Mouse (Mus musculus) Muller cell, postnatal 12 days (primary cell): ENCODE results near the gene Gal3st1.
"Not testable (repeated sequence)": the region's sequence is repeated elsewhere in the genome, so short reads cannot be mapped to it uniquely, and the experiment has no call there.

Experiments
- DNase-seq: peaks from one replicate; pipeline ENCODE4 v3.0.0-alpha.2; 2015; ENCODE audit errors: inconsistent ontology term

Gene Gal3st1

GRCm38 (mm10) chr11:3982275-3983209 is 894 bp upstream of the Gal3st1 start:
- DNase-seq = peak; percentile 53

- no peak for DNase-seq
Observed at GRCm38 (mm10) chr11:3983863-3984745, 668 bp downstream of the Gal3st1 start.

DNA sequence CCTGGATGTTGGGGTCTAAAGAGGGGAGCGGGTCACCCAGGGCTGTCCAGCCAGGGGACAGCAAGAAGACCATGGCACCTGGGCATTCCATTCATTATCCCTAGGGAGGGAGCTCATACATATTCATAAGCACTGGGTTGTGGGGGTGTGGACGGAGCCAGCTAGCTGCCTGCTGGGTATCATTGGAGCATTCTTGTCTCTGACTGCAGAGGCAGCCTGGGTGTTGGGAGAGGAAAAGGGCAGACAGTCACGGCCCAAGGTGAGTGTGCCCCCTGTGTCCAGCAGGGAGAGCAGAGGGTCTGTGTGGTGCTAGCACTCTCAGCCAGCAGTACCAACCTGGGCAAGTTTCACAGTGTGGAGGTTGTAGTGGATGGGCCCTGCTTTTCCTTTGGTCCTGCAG is 6.3 kb downstream of the Gal3st1 start:
- no peak for DNase-seq

GRCm38 (mm10) chr11:3993132-3993531 is 9.7 kb downstream of the Gal3st1 start:
- no peak for DNase-seq

- no peak for DNase-seq
Observed at GRCm38 (mm10) chr11:3993914-3994313, 10.5 kb downstream of the Gal3st1 start.

DNA sequence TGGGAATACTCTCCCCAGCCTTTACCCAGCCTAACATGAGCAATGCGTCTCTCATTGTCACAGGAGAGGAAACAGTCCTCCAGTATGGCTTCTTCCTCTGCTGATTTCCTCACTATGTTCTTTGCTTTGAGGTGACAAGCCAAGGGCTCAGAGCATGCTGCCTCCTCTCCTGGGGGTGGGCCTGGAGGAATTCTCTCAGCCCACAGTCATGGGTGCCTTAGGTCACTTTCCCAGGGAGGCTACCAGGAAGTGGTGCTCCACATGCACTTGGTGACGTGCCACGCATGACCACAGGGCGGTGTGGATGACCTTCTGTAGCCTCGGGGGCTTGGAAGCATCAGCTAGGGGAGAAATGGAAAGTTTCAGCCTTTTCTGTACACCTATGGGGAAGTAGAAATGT is 12.1 kb downstream of the Gal3st1 start:
- DNase-seq = no peak

GRCm38 (mm10) chr11:3996840-3997239 is 13.4 kb downstream of the Gal3st1 start:
- no peak for DNase-seq

DNA sequence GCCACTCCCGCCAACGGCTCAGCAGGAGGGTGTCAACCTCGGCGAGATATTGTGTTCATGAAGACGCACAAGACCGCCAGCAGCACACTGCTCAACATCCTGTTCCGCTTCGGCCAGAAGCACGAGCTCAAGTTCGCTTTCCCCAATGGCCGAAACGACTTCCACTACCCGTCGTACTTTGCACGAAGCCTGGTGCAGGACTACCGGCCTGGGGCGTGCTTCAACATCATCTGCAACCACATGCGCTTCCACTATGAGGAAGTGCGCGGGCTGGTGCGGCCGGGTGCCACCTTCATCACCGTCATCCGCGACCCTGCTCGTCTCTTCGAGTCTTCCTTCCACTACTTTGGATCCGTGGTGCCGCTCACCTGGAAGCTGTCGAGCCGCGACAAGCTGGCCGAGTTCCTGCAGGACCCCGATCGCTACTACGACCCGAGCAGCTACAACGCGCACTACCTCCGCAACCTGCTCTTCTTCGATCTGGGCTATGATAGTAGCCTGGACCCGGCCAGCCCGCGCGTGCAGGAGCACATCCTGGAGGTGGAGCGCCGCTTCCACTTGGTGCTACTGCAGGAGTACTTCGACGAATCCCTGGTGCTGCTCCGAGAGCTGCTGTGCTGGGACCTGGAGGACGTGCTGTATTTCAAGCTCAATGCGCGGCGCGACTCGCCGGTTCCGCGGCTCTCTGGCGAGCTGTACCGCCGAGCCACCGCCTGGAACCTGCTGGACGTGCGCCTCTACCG is 14.7 kb downstream of the Gal3st1 start:
- DNase-seq = no peak

- DNase-seq = no peak
Observed at GRCm38 (mm10) chr11:3999547-3999946, 16.1 kb downstream of the Gal3st1 start.

DNA sequence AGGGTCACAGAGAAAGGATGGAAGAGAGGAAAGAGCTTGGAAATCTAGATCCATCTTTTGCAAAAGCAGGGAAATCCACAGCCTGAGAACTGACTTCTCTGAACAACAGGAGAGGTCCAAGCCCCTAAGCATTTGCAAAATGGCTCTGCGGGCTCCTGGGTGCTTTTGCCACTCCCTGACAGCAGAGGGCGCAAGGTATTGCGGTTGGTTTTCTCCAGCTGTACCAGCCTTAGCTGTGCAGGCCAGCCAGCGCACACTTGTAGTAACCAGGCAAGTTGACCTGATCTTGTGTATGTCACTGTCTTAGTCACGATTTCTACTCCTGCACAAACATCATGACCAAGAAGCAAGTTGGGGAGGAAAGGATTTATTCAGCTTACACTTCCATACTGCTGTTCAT is 18.2 kb downstream of the Gal3st1 start:
- peak; percentile 11 for DNase-seq

DNA sequence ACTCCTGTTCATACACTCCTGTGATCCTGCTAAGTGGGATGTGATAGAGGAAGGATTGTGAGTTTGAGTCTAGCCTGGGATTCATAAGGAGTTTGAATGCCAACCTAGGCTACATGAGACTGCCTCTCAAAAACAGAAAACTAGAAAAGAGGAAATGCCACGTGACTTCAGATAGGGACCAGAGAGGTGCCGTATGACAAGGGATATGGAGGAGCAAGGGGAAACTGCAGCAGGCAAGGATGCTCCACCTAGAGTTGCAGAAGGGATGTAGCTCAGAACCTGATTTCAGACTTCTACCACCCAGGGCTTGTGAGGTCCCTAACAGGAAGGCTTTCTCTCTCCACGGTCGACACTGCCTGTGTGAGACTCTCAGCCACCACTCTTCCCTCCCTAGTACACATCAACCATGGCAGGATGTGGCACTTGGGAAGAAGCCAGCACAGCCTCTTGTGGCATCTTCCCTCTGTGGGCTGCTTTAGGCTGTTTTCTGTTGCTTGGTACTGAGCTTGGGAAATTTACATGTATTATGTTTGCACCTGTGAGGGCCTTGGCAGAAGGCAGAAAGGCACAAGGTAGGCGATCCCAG is 21.9 kb downstream of the Gal3st1 start:
- no peak for DNase-seq

GRCm38 (mm10) chr11:4006462-4006861 is 23.0 kb downstream of the Gal3st1 start:
- DNase-seq = no peak

DNA sequence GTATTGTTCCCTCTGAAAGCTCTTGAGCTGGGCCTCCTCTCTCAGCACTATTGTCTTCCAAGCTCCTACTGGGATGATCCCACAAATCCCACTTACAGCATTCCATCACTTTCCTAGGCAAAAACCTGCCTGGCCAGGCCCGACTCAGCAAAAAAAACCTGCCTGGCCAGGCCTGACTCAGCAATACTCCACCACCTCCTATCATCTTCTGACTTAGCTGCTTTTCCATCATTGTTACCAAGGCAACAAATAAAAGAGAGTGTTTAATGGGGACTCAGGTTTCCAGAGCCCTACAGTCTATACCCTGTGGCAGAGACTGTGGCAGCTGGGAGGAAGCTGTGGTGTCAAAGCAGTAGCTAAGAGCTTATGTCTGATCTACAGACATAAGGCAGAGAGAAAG is 29.2 kb downstream of the Gal3st1 start:
- DNase-seq = no peak

DNA sequence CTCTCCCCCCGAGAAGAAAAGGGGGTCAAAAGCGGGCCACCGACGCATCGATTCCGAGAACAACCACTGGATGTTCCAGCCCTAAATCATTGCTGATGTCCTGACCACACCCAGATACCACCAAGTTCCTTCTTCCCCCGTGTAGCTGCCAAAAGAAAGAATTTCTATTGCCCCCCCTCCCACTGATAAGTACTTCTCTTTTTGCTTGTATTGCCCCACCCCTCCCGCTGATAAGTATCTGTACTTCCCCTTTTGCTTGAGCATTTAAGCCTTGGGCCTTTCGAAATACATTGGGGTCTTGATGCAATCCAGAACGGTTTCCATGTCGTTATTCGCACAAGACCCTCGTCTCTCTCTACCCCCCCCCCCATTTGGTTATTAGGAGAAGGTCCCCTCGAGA is 32.4 kb downstream of the Gal3st1 start:
- DNase-seq = not testable (repeated sequence)

DNA sequence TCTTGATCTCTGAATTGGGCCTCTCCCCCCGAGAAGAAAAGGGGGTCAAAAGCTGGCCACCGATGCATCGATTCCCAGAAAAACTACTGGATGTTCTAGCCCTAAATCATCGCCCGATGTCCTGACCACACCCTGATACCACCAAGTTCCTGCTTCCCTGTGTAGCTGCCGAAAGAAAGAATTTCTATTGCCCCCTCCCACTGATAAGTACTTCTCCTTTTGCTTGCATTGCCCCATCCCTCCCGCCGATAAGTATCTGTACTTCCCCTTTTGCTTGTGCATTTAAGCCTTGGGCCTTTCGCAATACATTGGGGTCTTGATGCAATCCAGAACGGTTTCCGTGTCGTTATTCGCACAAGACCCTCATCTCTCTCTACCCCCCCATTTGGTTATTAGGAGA is 38.7 kb downstream of the Gal3st1 start:
- not testable (repeated sequence) for DNase-seq

DNA sequence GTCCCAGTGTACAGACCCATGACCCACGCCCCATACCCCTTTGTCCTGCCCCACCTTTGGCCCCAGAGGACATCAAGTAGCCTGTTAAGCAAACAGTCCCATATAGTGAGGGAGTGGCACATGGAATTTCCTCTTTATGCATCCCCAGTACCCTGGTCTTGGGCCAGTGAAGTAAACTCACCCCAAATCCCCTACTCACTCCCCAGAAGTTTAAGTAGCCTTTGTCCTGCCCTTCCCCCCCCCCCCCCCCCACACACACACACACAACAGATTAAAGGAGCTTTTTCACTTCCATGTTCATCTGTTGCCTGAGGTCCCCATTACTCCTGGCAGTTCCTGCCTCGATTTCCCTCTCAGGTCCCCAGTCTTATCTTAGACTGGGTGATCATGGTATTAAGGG is 39.9 kb downstream of the Gal3st1 start:
- DNase-seq = no peak

DNA sequence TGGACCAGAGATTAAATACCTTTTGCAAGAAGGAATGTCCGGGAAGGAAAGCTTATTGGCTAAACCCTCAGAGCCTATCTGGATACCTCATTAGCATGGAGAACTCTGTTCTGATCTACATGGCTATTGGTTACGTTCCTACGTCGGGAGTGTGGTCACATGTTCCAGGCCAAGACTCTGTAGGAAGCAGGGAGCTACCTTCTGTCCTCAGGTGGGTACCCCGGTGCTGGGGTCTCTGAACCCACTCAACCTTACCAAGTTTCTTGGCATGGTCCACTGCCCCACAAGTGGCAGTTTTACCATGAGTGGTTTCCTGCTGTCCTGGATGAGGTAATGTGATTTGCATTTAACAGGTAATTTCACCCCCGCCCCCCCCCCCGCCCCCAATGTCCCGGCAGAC is 43.6 kb downstream of the Gal3st1 start:
- DNase-seq = no peak

GRCm38 (mm10) chr11:4027561-4028334 is 44.3 kb downstream of the Gal3st1 start:
- DNase-seq = no peak

- DNase-seq = no peak
Observed at GRCm38 (mm10) chr11:4029343-4029742, 45.9 kb downstream of the Gal3st1 start.

GRCm38 (mm10) chr11:4031126-4031941 is 47.9 kb downstream of the Gal3st1 start, which contains the start of gene Sec14l4:
Gene Sec14l4 (plus strand): TSS chr11:4031462.
- DNase-seq = no peak
